Mouse (Mus musculus): ENCODE results near the gene Rpl35. TPM values are rescaled to one million over a fixed set of nuclear protein-coding genes. Genes with fewer than 3 reads are reported as not detected.

Rpl35 gene
- polyA plus RNA-seq, 1 experiment, result 194 TPM

DNA sequence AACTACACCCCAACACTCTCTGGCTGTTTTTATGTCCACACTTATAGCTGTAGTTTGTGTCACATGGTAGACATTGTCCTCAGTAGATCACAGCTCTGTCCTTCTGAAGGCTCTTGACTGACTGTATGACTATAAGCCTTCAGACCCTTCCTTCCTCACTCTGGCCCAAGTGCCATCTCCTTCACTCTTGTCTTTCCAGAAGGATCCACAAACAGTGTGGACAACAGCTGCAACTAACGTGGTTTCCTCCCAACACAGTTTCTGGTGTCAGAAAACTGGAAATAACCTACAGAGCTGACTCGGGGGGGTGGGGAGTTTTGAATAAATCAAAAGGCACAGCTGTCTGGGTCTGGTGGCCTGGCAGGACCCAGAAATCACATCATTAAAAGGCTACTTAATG, 49.4 kb downstream of the Rpl35 start:
- peaks cover 32% of the 10 kb centered on the region for H3K4me1 ChIP-seq (ENCODE audit: control insufficient read depth, insufficient read depth, low read length)
- H3K4me3 ChIP-seq (ENCODE audit: insufficient read depth, low read length), result no peak overlapping the region
- peak overlapping the region; percentile 42 for H3K27ac ChIP-seq (ENCODE audit: insufficient read depth, low read depth, low read length)
- no peak for TF ChIP-seq POLR2A (IDR thresholded peaks at IDR 0.05; ENCODE audit: borderline replicate concordance, low read depth, low read length)
- TF ChIP-seq CTCF (IDR thresholded peaks at IDR 0.05; ENCODE audit: low read depth, low read length), result no peak

- Histone ChIP-seq H3K4me3 (ENCODE audit: insufficient read depth, low read length) (no peak overlapping the region), H3K27ac (ENCODE audit: insufficient read depth, low read depth, low read length) (no peak overlapping the region), H3K4me1 (ENCODE audit: control insufficient read depth, insufficient read depth, low read length) (peaks cover 44% of the 10 kb centered on the region)
- TF ChIP-seq POLR2A (IDR thresholded peaks at IDR 0.05; ENCODE audit: borderline replicate concordance, low read depth, low read length) (no peak), CTCF (IDR thresholded peaks at IDR 0.05; ENCODE audit: low read depth, low read length) (no peak)
Observed at GRCm38 (mm10) chr2:38953152-38953883, 52.1 kb downstream of the Rpl35 start.

Other genes starting within 250 kb of the Rpl35 start
- gene Nr6a1, start 77.9 kb downstream of the Rpl35 start, polyA plus RNA-seq (2012; ENCODE audit: insufficient read depth, insufficient read length, missing spikeins), result 2.8 and 3.2 TPM in 2 replicates
- not detected in 2 replicates for gene Olfml2a, start 73.6 kb downstream of the Rpl35 start, polyA plus RNA-seq (2012; ENCODE audit: insufficient read depth, insufficient read length, missing spikeins)
- 1.0 and 1.1 TPM in 2 replicates for gene Wdr38, start 8.1 kb downstream of the Rpl35 start, polyA plus RNA-seq (2012; ENCODE audit: insufficient read depth, insufficient read length, missing spikeins)
- gene Arpc5l, start 276 bp downstream of the Rpl35 start, polyA plus RNA-seq (2012; ENCODE audit: insufficient read depth, insufficient read length, missing spikeins), result 39.2 and 46.2 TPM in 2 replicates
- 19.3 and 20.1 TPM in 2 replicates for gene Golga1, start 59.9 kb upstream of the Rpl35 start, polyA plus RNA-seq (2012; ENCODE audit: insufficient read depth, insufficient read length, missing spikeins)
- 7.2 and 9.5 TPM in 2 replicates for gene Scai, start 185.1 kb upstream of the Rpl35 start, polyA plus RNA-seq (2012; ENCODE audit: insufficient read depth, insufficient read length, missing spikeins)
- gene Ppp6c, start 220.8 kb upstream of the Rpl35 start, polyA plus RNA-seq (2012; ENCODE audit: insufficient read depth, insufficient read length, missing spikeins), result 67.4 and 73.6 TPM in 2 replicates

All from bone marrow macrophage, adult 2 months (primary cell).